Mouse (Mus musculus) G1E (cell line): Measurements from ENCODE around the gene Dedd.

Source experiments
- CTCF ChIP-seq: IDR thresholded peaks from 2 replicates; pipeline ENCODE4 v1.5.1; 2012; ENCODE audit warnings: low read depth, low read length, inconsistent platforms, mixed read lengths
- POLR2AphosphoS5 ChIP-seq: IDR thresholded peaks from 2 replicates; pipeline ENCODE4 v1.6.1; 2012; ENCODE audit warnings: low read depth, low read length, inconsistent platforms; ENCODE audit not compliant: insufficient replicate concordance
- TAL1 ChIP-seq: conservative IDR thresholded peaks from 2 replicates; pipeline ENCODE4 v1.6.1; 2012; ENCODE audit warnings: low read depth, low read length, inconsistent platforms, mixed read lengths

- no peak for TF ChIP-seq CTCF
- TF ChIP-seq POLR2AphosphoS5 = no peak
- no peak for TF ChIP-seq TAL1
Measured at GRCm38 (mm10) chr1:171360253-171360652, 31.3 kb downstream of the Dedd start.
